Mouse (Mus musculus) bone marrow, adult 2 months (tissue): ENCODE measurements around the gene Slc2a12. TPM values are rescaled to one million over a fixed set of nuclear protein-coding genes. Genes with fewer than 3 reads are reported as not detected.

Experiments
- H3K27ac ChIP-seq: fragments of 200-500 bp; 2 replicates; pipeline ENCODE4 v1.5.1; 2012; ENCODE audit warnings: low read depth, mild to moderate bottlenecking, control low read depth, inconsistent platforms, low read length; ENCODE audit not compliant: control insufficient read depth, poor library complexity, insufficient read depth
- H3K4me1 ChIP-seq: fragments of 200-500 bp; 2 replicates; pipeline ENCODE4 v1.6.1; 2011; ENCODE audit warnings: low read length; ENCODE audit not compliant: control insufficient read depth, insufficient read depth
- H3K4me3 ChIP-seq: fragments of 200-500 bp; replicated peaks from 2 replicates; pipeline ENCODE3; 2011; ENCODE audit warnings: mild to moderate bottlenecking, low read depth, low read length, control low read depth; ENCODE audit not compliant: control insufficient read depth
- CTCF ChIP-seq: fragments of 200-500 bp; IDR thresholded peaks from 2 replicates; pipeline ENCODE4 v1.5.1; 2011; ENCODE audit warnings: low read length, control low read depth; ENCODE audit not compliant: control insufficient read depth, insufficient read depth
- POLR2A ChIP-seq: fragments of 200-500 bp; IDR thresholded peaks from 2 replicates; pipeline ENCODE4 v1.6.1; 2011; ENCODE audit warnings: low read depth, mild to moderate bottlenecking, control low read depth, low read length, borderline replicate concordance; ENCODE audit not compliant: control insufficient read depth
- WGBS: fragments of 180-500 bp; shearing (Covaris S2); methylation state at CpG from one replicate; pipeline ENCODE4 v1.1.7; 2018; 5-methylcytosine and 5-hydroxymethylcytosine counted together
- polyA plus RNA-seq: library from polyadenylated mRNA; stranded (reverse); fragments of >200 nt; gene quantifications from 2 replicates; pipeline ENCODE4 v1.2.4, GENCODE M21; 2011; ENCODE audit warnings: low replicate concordance; ENCODE audit not compliant: missing spikeins, insufficient read depth, insufficient read length

Gene Slc2a12
- polyA plus RNA-seq, 1 experiment = not detected

- H3K4me1 ChIP-seq = peaks cover 3% of the 10 kb centered on the region; the same call in 1 of the 2 replicates
- 55% methylated on average over 1 of the region's 1 CpGs for WGBS
Measured at GRCm38 (mm10) chr10:22728257-22728656, 83.4 kb downstream of the Slc2a12 start.

GRCm38 (mm10) chr10:22730266-22730991 lies 85.6 kb downstream of the Slc2a12 start:
- TF ChIP-seq POLR2A = no peak
- no peak for TF ChIP-seq CTCF
- H3K27ac ChIP-seq = peak overlapping the region; percentile 81; the same call in 1 of the 2 replicates
- peaks cover 3% of the 10 kb centered on the region; the same call in 1 of the 2 replicates for H3K4me1 ChIP-seq
- peak overlapping the region; percentile 83 for H3K4me3 ChIP-seq
- 1% methylated on average over 39 of the region's 39 CpGs for WGBS

More at GRCm38 (mm10) chr10:22728257-22728656, 83.4 kb downstream of the Slc2a12 start:
- no peak for TF ChIP-seq CTCF
- no peak for TF ChIP-seq POLR2A
- H3K27ac ChIP-seq = no peak overlapping the region
- no peak overlapping the region for H3K4me3 ChIP-seq

- H3K27ac ChIP-seq = peak overlapping the region; percentile 81
- no peak for TF ChIP-seq POLR2A
- TF ChIP-seq CTCF = no peak
- under 1% methylated on average over 33 of the region's 33 CpGs for WGBS
- peaks cover 3% of the 10 kb centered on the region; the same call in 1 of the 2 replicates for H3K4me1 ChIP-seq
- peak overlapping the region; percentile 83 for H3K4me3 ChIP-seq
Measured at GRCm38 (mm10) chr10:22730992-22731271, 86.1 kb downstream of the Slc2a12 start.

GRCm38 (mm10) chr10:22731272-22732093 lies 86.7 kb downstream of the Slc2a12 start, which contains the start of gene Tbpl1:
Gene Tbpl1, minus strand, starts transcription at chr10:22731938.
- peak within 1 kb of the TSS; percentile 96 for H3K27ac ChIP-seq
- peak within 1 kb of the TSS; percentile 83 for H3K4me3 ChIP-seq
- under 1% methylated on average over 77 of the region's 77 CpGs for WGBS
- H3K4me1 ChIP-seq = peaks cover 3% of the 10 kb centered on the region; the same call in 1 of the 2 replicates
- TF ChIP-seq POLR2A = peak; percentile 75; the same call in 1 of the 2 replicates
- no peak for TF ChIP-seq CTCF

- WGBS = 9% methylated on average over 10 of the region's 10 CpGs
- Histone ChIP-seq H3K4me1 (peaks cover 3% of the 10 kb centered on the region; the same call in 1 of the 2 replicates), H3K27ac (peak overlapping the region; percentile 96), H3K4me3 (peak overlapping the region; percentile 81)
- no peak for TF ChIP-seq POLR2A
- no peak for TF ChIP-seq CTCF
Measured at GRCm38 (mm10) chr10:22732181-22732580, 87.4 kb downstream of the Slc2a12 start.

GRCm38 (mm10) chr10:22745922-22746321 lies 101.1 kb downstream of the Slc2a12 start:
- WGBS = 71% methylated on average over 7 of the region's 7 CpGs
- no peak for TF ChIP-seq CTCF
- no peak for TF ChIP-seq POLR2A
- Histone ChIP-seq H3K4me3 (no peak overlapping the region), H3K27ac (no peak overlapping the region), H3K4me1 (no peaks in the 10 kb centered on the region)

GRCm38 (mm10) chr10:22746334-22747322 lies 101.8 kb downstream of the Slc2a12 start:
- no peak overlapping the region for H3K4me3 ChIP-seq
- H3K27ac ChIP-seq = no peak overlapping the region
- no peaks in the 10 kb centered on the region for H3K4me1 ChIP-seq
- WGBS = 69% methylated on average over 13 of the region's 13 CpGs
- TF ChIP-seq CTCF (no peak), POLR2A (no peak)

GRCm38 (mm10) chr10:22751175-22751682 lies 106.4 kb downstream of the Slc2a12 start:
- 33% methylated on average over 5 of the region's 5 CpGs for WGBS
- TF ChIP-seq POLR2A (no peak), CTCF (no peak)
- Histone ChIP-seq H3K4me3 (no peak overlapping the region), H3K27ac (no peak overlapping the region), H3K4me1 (no peaks in the 10 kb centered on the region)

Other genes with a start within 250 kb of the Slc2a12 start
- gene Tbpl1, start 86.9 kb downstream of the Slc2a12 start, polyA plus RNA-seq = 13.4 and 29.2 TPM in 2 replicates
- not detected in 2 replicates for gene Tcf21, start 175.2 kb downstream of the Slc2a12 start, polyA plus RNA-seq